Mouse (Mus musculus) thymus, adult 2 months (tissue): ENCODE measurements at regions not wholly inside any gene's neighbourhood (a gene's known extent, or its start where the extent isn't known, plus 50 kb on each side); places are given as distances from the start of the nearest gene placed in this dataset.

Experiments used
- CTCF ChIP-seq: fragments of 200-500 bp; IDR thresholded peaks from 2 replicates; pipeline ENCODE4 v1.5.1; 2012; ENCODE audit warnings: mild to moderate bottlenecking, control low read depth, low read length, moderate library complexity, borderline replicate concordance; ENCODE audit not compliant: control insufficient read depth, poor library complexity, insufficient read depth; ENCODE audit errors: extremely low read depth
- POLR2A ChIP-seq: fragments of 200-500 bp; IDR thresholded peaks from 2 replicates; pipeline ENCODE4 v1.6.1; 2012; ENCODE audit warnings: mild to moderate bottlenecking, low read length, control low read depth, moderate library complexity; ENCODE audit not compliant: control insufficient read depth, poor library complexity, insufficient read depth; ENCODE audit errors: extremely low read depth

- TF ChIP-seq CTCF (no peak), POLR2A (no peak)
Observed at GRCm38 (mm10) chr8:35891769-35892168, 126.2 kb downstream of the Gm19410 start.
